In the genomic region with DNA sequence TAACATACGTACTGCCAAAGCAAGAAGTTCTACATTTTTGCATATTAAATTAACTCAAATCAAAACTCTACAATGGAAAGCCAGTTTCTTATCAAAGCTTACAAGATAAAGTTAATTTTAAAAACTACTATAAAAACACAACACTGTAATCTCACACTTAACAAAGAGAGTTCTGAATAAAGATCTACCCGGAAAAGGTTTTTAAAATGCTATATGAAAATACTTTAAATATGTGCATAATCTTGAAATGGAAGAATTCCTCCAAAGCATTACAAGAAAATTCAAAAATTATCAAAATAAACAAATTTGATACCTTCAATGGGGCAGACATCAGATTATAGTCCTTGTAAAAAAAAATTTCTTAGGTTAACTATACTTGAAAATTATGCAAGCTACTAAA, we compare ENCODE assay signal across 16 mouse cellular contexts. TPM values are rescaled to one million over a fixed set of nuclear protein-coding genes. Genes with fewer than 3 reads are reported as not detected.
DNase-seq lines count a peak whose midpoint lies in the region; ATAC-seq and TF ChIP-seq lines count a peak whose summit lies in the region.
"Had no signal": no experiment of that assay in that cellular context is flagged by ENCODE, and none has a peak within 500 bp of the region (broad histone marks: within the 10 kb centered on the region; RNA-seq: fewer than 3 reads in every experiment).

No protein-coding gene starts in this region.

- H3K27ac ChIP-seq in heart, embryonic 16.5 days (ENCODE audit: low read length) = no peak overlapping the region
- no peak overlapping the region for H3K27ac ChIP-seq in lung, embryonic 14.5 days (ENCODE audit: low read depth)
- H3K27ac ChIP-seq in ES-E14 (ENCODE audit: insufficient read depth, low read depth, low read length, poor library complexity, severe bottlenecking) = no peak overlapping the region
- no peak overlapping the region for H3K27ac ChIP-seq in liver, embryonic 15.5 days (replicated peaks)
- H3K27ac ChIP-seq: heart, embryonic 10.5 days; hindbrain, embryonic 10.5 days had no signal

- 95% methylated on average over 2 of the region's 2 CpGs for WGBS in heart, embryonic 16.5 days
- WGBS in lung, embryonic 14.5 days = 93% methylated on average over 2 of the region's 2 CpGs
- WGBS in liver, embryonic 15.5 days (ENCODE audit: insufficient replicate concordance) = 83% methylated on average over 2 of the region's 2 CpGs

- DNase-seq in heart, adult 11 months = no peak
- no peak for DNase-seq in lung, embryonic 14.5 days
- no peak for DNase-seq in lung, postnatal 36 days
- DNase-seq in ES-E14 (ENCODE audit: low read depth, low spot score) = no peak
- no peak for DNase-seq in adrenal gland, adult 18-20 months (ENCODE audit: low spot score in 2 of 2)
- no peak for DNase-seq in spleen, adult 18-20 months
- DNase-seq: adrenal gland, postnatal 25 days; B cell, adult 2 months; cerebellum, postnatal 25 days; gastrocnemius, postnatal 25 days; kidney, adult 11 months; kidney, postnatal 4 days had no signal

- H3K9ac ChIP-seq in heart, embryonic 16.5 days (ENCODE audit: low read length) = no peak overlapping the region
- no peak overlapping the region for H3K9ac ChIP-seq in lung, embryonic 14.5 days
- H3K9ac ChIP-seq in ES-E14 (ENCODE audit: insufficient read depth, low read depth, low read length, poor library complexity, severe bottlenecking) = peak overlapping the region; percentile 51; the same call in 1 of the 2 replicates
- no peak overlapping the region for H3K9ac ChIP-seq in liver, embryonic 15.5 days

- in situ Hi-C loops in ES-E14 (cut with MboI; ENCODE audit: low sequenced_read_pairs in 2 of 2, unreplicated experiment in 2 of 2) = no loop called here

- no peaks in the 10 kb centered on the region for H3K27me3 ChIP-seq in heart, embryonic 16.5 days (ENCODE audit: control insufficient read depth, insufficient read depth, low read length)
- no peaks in the 10 kb centered on the region for H3K27me3 ChIP-seq in lung, embryonic 14.5 days (ENCODE audit: insufficient read depth, low read length)
- no peaks in the 10 kb centered on the region for H3K27me3 ChIP-seq in liver, embryonic 15.5 days

- H3K4me1 ChIP-seq in heart, embryonic 16.5 days (ENCODE audit: control insufficient read depth, insufficient read depth, low read length) = peaks cover 27% of the 10 kb centered on the region
- no peaks in the 10 kb centered on the region for H3K4me1 ChIP-seq in lung, embryonic 14.5 days (ENCODE audit: insufficient read depth)
- H3K4me1 ChIP-seq in ES-E14 (ENCODE audit: control insufficient read depth in 2 of 2, insufficient read depth in 2 of 2, low read length in 2 of 2, poor library complexity in 1 of 2) = peaks cover 0 to 3% of the 10 kb centered on the region in 2 experiments; a peak in 2 of 4 replicates
- peaks cover 37% of the 10 kb centered on the region for H3K4me1 ChIP-seq in liver, embryonic 15.5 days (replicated peaks)

- no peak for ATAC-seq in heart, embryonic 16.5 days (replicated peaks; ENCODE audit: extremely low read depth, insufficient read depth, low FRiP score)
- no peak for ATAC-seq in lung, embryonic 14.5 days (ENCODE audit: insufficient read depth)
- ATAC-seq in liver, embryonic 15.5 days (ENCODE audit: insufficient read depth) = no peak

- H3K9me3 ChIP-seq in heart, embryonic 16.5 days (replicated peaks; ENCODE audit: control insufficient read depth, low read length) = no peaks in the 10 kb centered on the region
- no peaks in the 10 kb centered on the region for H3K9me3 ChIP-seq in lung, embryonic 14.5 days (ENCODE audit: low read depth, low read length)
- no peaks in the 10 kb centered on the region for H3K9me3 ChIP-seq in ES-E14 (ENCODE audit: control insufficient read depth, insufficient read depth, low read depth, low read length)
- no peaks in the 10 kb centered on the region for H3K9me3 ChIP-seq in liver, embryonic 15.5 days (replicated peaks)
- H3K9me3 ChIP-seq: heart, embryonic 10.5 days; hindbrain, embryonic 10.5 days had no signal

- H3K4me2 ChIP-seq in heart, embryonic 16.5 days (ENCODE audit: low read depth, low read length) = no peak overlapping the region
- H3K4me2 ChIP-seq in lung, embryonic 14.5 days = peak overlapping the region; percentile 83
- H3K4me2 ChIP-seq in liver, embryonic 15.5 days = peak overlapping the region; percentile 79

- TF ChIP-seq CTCF in lung, embryonic 14.5 days (IDR thresholded peaks at IDR 0.05; ENCODE audit: low read depth) = no peak

- peaks cover 29% of the 10 kb centered on the region for H3K36me3 ChIP-seq in heart, embryonic 16.5 days (ENCODE audit: control insufficient read depth, insufficient read depth)
- peaks cover 49% of the 10 kb centered on the region for H3K36me3 ChIP-seq in lung, embryonic 14.5 days (ENCODE audit: insufficient read depth)
- H3K36me3 ChIP-seq in ES-E14 (ENCODE audit: control insufficient read depth, insufficient read depth, low read length, poor library complexity, severe bottlenecking) = peaks cover 19% of the 10 kb centered on the region
- H3K36me3 ChIP-seq in liver, embryonic 15.5 days (replicated peaks) = peaks cover 46% of the 10 kb centered on the region

- peak overlapping the region; percentile 84; the same call in 1 of the 2 replicates for H3K4me3 ChIP-seq in heart, embryonic 16.5 days (ENCODE audit: low read length)
- H3K4me3 ChIP-seq in lung, embryonic 14.5 days (ENCODE audit: low read depth, low read length) = no peak overlapping the region
- peak overlapping the region in 1 of 2 experiments; percentile 77; a peak in 2 of 4 replicates for H3K4me3 ChIP-seq in ES-E14 (ENCODE audit: insufficient read depth in 1 of 2, low read depth in 1 of 2, low read length in 2 of 2, poor library complexity in 1 of 2, severe bottlenecking in 1 of 2)
- peak overlapping the region; percentile 99; the same call in 1 of the 2 replicates for H3K4me3 ChIP-seq in liver, embryonic 15.5 days (replicated peaks)

TF ChIP-seq in ES-E14, 5 proteins besides CTCF, POLR2A, EP300 and RAD21:
- TF ChIP-seq HCFC1 (IDR thresholded peaks at IDR 0.05; ENCODE audit: borderline replicate concordance, insufficient read depth, low read length) = no peak
- no peak for TF ChIP-seq ZNF384 (IDR thresholded peaks at IDR 0.05; ENCODE audit: low read depth, low read length)
- no peak for TF ChIP-seq CHD2 (IDR thresholded peaks at IDR 0.05; ENCODE audit: low read depth, low read length)
- TF ChIP-seq MAFK (IDR thresholded peaks at IDR 0.05; ENCODE audit: insufficient read depth, low read depth, low read length) = no peak
- no peak for TF ChIP-seq ZC3H11A (IDR thresholded peaks at IDR 0.05; ENCODE audit: borderline replicate concordance, low read depth, low read length)

RNA-seq across cellular contexts. Expression of a gene that starts 2.2 kb away (rescaled TPM):
- 42.7 and 55.3 TPM in 2 replicates for polyA plus RNA-seq in heart, embryonic 16.5 days (2015; fragmentation: Nextera tagmentation; extraction: Ambion mirVana)
- 49.1 and 50.5 TPM in 2 replicates for polyA plus RNA-seq in lung, embryonic 14.5 days (2014; fragmentation: Nextera tagmentation; extraction: Ambion mirVana)
- total RNA-seq in ES-E14 (2012; rRNA removed) = 145 and 178 TPM in 2 replicates
- polyA plus RNA-seq in liver, embryonic 15.5 days (2015; fragmentation: Nextera tagmentation; extraction: Ambion mirVana) = 19.5 and 21.0 TPM in 2 replicates
- total RNA-seq in adrenal gland, adult 18-20 months (2021) = 10 to 100 TPM; 48.2 to 54.8 TPM

RNA-seq across cellular contexts. Expression of a gene that starts 37.8 kb away (rescaled TPM):
- 6.7 and 7.2 TPM in 2 replicates for polyA plus RNA-seq in heart, embryonic 16.5 days (2015; fragmentation: Nextera tagmentation; extraction: Ambion mirVana)
- 16.4 and 16.7 TPM in 2 replicates for polyA plus RNA-seq in lung, embryonic 14.5 days (2014; fragmentation: Nextera tagmentation; extraction: Ambion mirVana)
- total RNA-seq in ES-E14 (2012; rRNA removed) = 16.3 and 22.8 TPM in 2 replicates
- polyA plus RNA-seq in liver, embryonic 15.5 days (2015; fragmentation: Nextera tagmentation; extraction: Ambion mirVana) = 2.3 and 3.0 TPM in 2 replicates
- 10 to 100 TPM; 13.1 to 15.0 TPM for total RNA-seq in adrenal gland, adult 18-20 months (2021)
